Mouse (Mus musculus) frontal cortex, postnatal 25 days (tissue): Measurements from ENCODE around the gene Mgp.

Experiments
- DNase-seq, 2 experiments: peaks; one replicate each; pipeline ENCODE4 v3.0.0; 2022; ENCODE audit warnings: low spot score in 2 of 2

The Mgp gene

DNA sequence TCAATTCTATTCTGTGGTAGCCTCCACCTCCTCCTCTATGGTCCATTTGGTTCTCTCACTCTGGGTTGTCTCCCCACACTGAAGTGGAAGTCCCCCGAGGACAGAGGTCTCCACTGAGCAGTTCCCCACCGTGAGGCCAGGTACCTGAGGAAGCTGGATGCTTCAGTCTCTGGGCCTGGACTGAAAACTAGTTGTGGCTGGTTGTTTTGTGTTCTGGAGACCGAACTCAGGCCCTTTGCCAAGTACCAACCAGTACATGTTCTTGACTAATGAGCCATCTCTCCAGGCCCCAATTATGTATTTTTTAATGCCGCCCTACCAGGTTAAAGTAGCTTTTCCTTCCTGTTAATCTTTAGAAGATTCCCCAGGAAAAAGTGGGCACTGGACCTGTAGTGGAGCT lies 23.3 kb downstream of the Mgp start:
- no peak for DNase-seq

DNA sequence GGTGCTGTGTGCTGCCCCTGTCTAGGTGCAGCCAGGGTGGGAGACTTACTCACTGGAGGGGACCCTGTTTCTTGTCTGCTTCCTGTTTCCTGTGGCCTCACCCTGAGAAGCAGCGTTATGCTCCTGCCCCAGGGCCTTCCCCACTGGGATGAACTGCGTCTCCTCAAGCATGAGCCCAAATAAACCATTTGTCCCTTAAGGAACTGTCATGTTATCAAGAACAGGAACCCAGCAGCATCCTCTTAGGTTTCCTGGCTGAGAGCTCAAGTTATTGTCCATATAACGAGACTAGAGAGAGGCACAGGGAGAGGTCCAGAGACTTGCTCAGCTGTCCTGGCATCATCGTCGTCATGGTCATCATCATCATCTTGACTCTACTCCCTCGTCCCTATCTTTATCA lies 25.4 kb downstream of the Mgp start:
- no peak for DNase-seq

DNA sequence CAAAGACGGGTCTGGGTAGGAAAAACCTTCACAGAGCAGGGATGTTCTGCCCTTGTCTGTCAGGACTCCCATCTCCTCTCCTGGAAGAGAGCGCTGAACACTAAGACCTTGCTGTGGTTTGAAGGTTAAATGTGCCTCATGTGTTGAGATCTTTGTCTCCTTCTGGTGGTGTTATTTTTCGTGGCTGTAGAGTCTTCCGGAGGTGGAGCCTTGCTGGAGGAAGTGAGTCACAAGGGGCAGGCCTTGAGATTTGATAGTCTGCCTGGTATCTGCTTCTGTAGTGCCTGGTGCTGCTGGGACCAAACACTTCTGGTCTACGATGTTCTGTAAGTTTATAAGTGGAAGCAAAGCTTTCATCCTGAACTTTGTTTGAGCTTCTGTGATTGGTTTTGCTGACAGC lies 26.7 kb downstream of the Mgp start:
- DNase-seq, result no peak

DNA sequence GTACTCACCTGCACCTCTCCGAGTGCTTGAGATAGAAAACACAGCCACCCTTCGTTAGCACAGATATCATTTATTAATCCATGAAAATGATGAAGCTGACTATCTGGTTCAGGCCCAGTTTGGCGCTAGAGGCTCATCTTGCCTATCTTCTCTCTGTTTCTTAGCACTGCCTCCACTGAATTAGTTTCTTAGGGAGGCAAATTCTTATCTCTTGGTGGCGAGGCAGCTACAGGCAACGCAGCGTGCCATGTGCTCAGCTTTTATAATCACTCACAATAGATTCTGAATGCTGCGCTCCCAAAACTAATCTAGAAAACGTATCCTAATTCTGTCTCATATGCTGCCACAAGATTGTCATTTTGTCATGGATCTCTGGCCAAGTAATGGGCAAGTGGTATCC lies 27.2 kb downstream of the Mgp start:
- DNase-seq, result no peak

DNA sequence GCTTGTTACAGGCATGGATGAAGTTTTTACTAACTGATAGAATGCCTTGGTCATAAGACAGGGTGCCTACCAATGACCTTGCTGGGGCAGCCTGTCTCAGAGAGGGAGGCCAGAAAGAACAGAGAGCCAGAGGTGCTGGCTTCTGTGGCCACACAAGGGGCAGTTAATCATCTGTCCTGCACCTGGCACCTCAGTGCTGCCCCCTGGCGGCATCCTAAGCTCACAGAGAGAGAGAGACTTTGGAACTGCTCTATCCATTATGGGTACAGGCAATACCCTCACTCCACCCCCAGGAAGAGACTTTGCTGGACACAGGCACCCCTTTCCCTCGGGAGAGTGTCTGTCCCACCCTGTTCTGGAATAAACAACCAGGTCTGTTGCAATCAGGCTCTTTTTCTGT lies 27.8 kb downstream of the Mgp start:
- DNase-seq, result no peak

DNA sequence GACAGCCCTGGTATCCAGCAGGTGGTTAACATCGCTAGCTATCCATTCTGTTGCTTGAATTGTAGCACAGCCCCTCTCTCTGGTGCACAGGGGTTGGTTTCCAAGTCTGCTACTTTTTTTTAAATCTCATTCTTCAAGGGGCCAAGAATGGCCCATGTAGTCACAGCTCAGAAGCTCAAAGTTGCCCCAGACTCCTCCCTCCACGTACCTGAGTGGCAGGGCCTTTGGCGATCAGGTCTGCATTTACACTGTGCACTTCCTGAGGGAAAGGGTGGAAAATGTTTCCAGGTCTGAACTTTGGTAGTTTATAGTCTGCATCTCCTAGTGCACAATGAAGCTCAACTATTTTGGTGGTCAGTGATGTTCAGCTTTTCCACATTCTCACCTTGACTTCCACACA lies 28.4 kb downstream of the Mgp start:
- no peak for DNase-seq

DNA sequence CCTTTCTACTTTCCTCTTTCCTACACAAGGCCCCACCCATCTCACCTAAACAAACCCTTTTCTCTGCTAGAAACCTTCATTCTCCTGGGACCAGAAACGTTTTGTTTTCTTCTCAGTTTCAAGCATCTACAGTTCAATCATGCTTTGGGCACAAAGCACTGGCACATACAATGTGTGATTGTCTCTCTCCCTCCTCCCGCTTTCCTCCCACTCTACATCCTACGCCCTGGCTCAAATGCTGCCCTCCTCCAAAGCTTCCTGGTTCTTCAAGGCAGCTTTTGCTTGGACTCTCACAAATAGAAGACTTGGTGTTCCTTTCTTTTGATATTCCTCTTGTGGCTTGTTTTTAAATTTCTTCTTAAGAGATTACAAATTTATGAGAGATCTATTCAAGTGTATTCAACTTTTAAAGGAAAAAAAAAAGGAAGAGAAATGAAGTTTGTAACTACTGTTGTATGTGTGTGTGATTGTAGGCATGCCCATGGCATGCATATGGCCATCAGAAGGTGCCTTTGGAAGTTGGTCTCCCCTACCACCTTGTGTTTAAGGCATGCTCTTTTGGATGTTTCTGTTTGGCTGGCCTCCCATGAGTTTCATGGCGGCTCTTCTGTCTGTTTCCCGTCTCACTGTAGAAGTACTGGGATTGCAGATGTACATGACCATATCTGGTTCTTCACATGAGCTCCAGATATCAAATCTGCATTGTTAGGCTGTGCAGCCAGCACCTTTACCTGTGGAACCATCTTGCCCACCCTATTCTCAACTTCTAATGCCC lies 29.7 kb downstream of the Mgp start:
- no peak for DNase-seq

DNA sequence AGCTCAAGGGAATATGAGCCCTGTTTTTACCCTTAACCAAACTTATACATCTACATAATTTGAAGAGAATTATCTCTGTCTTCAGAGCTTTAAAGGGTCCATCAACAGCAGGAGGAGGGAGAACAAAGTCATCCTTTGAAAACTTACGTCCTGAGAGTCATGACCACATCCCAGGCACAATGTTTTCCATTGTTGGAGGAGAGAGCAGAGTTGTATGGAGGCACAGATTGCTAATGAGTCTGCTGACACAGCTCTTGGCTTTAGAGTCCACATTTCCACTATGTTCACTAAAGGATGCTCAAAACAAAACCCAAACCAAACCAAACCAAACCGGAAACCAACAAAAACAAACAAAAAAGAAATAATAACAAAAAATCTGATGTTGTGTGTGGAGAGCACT lies 30.7 kb downstream of the Mgp start:
- DNase-seq, result no peak

DNA sequence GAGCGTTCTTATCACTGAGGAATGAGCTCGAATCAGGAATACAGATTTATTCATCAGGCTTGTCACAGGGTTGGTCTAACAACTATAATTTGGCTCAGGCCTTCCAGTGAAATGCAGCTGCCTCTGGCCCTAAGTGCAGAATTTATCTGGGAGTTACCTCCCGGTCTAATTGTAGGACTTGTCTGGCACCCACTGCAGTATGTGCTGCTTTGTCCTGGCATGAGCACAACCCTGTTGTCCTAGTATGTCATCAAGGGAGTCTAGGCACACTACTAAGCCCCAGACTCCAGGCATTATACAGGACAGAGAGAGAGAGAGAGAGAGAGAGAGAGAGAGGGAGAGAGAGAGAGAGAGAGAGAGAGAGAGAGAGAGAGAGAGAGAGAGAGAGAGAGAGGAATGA lies 38.3 kb downstream of the Mgp start:
- DNase-seq, result no peak

DNA sequence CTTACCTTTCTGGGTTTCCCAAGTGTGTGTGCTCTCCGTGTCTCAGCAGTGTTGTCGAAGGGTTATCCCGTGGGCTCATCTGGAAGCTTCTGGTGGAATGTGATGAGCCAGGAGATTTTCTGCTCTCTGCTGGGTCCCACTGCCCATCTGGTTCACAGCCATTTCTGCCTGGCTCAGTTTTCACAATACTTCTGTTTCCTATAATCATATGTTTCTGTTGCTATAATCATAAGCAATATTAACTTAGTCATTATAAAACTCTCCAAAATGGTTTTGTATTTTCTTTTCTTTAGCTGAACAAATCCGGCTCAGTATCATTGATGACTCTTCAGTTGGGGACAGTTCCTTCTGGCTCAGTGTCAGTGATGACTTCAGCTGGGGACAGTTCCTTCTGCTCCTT lies 40.3 kb downstream of the Mgp start, which contains the start of gene Smco3:
Gene Smco3 (minus strand): TSS at position 101 of the 400 bp plus-strand sequence.
- no peak for DNase-seq

DNA sequence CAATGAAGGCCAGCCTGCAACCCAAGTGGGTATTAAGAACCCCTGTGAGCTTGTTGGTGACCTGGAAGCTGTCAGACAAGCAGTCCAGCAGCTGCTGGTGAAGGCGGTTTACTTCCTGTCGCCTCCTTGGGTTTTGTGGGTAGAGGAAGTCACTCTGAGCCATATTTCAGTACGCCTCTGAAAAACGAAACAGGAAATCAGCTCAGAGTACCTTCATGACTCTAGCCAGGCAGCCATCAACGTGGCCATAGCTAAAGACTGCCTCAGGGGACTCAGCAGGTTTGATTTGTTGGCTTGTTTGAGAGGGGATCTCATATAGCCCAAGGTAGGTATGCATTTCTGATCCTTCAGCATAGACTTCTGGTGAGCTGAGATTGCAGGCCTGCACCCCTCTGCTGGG lies 43.9 kb downstream of the Mgp start:
- DNase-seq, result no peak

DNA sequence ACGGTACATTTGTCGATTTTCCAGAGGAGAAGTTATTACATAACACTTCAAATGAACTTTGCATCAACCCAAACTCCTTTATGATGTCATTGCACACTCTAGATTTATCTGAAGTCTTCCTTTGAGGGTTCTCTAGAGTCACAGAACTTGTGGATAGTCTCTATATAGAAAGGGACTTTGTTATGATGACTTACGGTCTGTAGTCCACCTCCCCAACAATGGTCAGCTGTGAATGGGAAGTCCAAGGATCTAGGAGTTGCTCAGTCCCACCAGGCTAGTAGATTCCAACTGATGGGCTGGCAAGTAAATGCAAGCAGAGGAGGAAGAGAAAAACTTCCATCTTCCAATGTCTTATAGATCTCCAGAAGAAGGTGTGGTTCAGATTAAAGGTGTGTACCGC lies 46.9 kb downstream of the Mgp start:
- DNase-seq, result no peak

DNA sequence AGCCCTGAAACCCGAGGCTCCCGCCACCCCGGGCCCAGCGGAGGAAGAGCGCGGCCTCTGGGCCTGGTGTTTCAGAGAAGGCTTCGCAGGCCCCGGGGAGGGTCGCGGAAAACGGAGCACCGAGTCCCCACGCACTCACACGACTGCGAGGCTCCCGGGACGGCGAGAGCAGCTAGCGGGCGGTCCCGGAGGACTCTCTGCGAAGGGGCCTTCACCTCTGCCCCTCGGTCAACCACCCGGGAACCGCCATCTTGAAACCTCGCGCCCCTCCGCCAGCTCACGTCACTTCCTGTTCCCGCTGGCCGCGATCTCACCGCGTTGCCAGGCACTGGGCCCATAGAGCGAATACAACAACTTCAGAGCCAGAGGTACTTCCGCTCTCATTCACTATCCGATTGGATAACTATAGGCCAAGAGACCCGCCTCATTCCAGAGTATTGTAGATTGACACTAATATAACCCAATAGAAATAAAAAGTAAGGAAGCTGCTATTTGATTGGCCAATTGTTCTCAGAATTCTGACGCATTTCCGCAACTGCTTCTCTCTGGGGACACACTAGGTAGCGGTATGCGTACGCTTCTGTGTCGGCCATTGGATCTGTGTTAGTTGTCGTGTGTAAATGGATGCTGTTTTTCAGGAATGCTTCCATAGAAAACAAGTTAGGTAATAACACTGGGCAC lies 47.6 kb downstream of the Mgp start, which contains the start of gene Wbp11:
Gene Wbp11 (minus strand): TSS at position 353 of the 681 bp plus-strand sequence.
- DNase-seq, result peak; percentile 88 to 92

DNA sequence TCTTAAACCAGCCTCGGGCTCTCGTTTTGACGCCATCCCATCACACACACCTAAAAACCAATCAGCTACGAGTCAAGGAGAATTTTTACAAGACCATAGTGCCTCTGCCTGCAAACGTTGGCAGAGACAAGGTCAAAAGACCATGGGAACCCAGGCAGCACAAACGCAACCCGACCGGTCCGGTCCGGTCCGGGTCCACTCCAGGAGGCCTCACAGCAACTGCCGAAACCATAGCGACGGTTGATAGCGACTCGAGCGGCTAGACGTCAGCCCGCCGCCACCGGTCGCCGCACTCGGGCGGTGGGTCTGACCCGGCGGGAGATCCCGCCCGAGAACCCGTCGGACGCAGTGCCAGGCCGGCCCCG lies 48.1 kb downstream of the Mgp start, which contains the start of gene BC049715:
Gene BC049715 (plus strand): TSS at position 111 of the 365 bp plus-strand sequence.
- no peak for DNase-seq

DNA sequence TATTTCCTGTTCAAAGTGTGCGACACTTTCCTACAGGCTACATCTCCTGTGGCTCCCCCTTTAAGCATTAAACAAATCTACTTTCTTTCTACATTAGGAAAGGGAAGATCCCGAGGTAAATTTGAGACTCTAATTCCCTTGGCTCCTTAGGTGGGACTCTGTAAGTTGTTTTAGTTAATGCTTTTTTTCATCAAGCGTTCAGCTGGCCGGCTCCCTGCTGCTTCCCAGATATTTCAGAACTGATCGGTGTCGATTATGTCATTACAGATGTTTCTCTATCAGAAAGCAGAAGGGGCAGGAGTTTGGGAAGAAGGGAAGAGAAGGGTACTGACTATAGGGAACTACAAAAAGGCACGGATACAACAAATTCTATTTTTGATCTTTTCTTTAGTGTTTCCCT lies 48.5 kb downstream of the Mgp start:
- DNase-seq, result no peak

DNA sequence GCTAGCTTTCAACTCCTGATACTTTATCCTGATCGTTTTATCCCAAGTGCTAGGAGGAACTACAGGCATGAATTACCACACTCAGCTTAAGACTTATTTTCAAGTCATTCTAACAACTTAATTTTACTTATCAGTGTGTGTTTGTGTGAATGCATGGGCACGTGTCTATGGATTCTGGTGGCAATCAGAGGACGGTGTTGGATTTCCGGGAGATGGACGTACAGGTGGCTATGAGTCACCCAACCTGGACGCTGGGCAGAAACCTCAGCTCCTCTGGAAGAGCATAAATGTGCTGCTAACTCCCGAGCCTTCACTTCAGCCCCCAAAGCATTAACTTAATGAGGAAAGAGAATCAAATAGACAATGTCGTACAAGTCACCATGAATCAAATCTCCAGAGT lies 50.6 kb downstream of the Mgp start:
- DNase-seq, result no peak
